Mouse (Mus musculus) hindbrain, embryonic 11.5 days (tissue): Measurements from ENCODE around the gene Ppara. TPM values are rescaled to one million over a fixed set of nuclear protein-coding genes. Genes with fewer than 3 reads are reported as not detected.

ENCODE experiments used
- ATAC-seq: fragments of 200-750 bp; cut with Nextera tagmentation; 2 replicates; pipeline ENCODE4 v1.8.0; 2017; ENCODE audit warnings: mild to moderate bottlenecking, moderate TSS enrichment, moderate library complexity; ENCODE audit not compliant: low FRiP score
- DNase-seq: peaks from one replicate; pipeline ENCODE4 v3.0.0-alpha.2; 2015; ENCODE audit warnings: low spot score
- H3K27ac ChIP-seq: fragments of 300-500 bp; sonication (generic); 2 replicates; pipeline ENCODE4 v1.5.1; 2014; ENCODE audit warnings: mild to moderate bottlenecking, low read depth, low read length
- H3K27me3 ChIP-seq: fragments of 300-500 bp; sonication (generic); 2 replicates; pipeline ENCODE4 v1.6.1; 2014; ENCODE audit warnings: mild to moderate bottlenecking, low read length, moderate library complexity, mixed read lengths; ENCODE audit not compliant: control insufficient read depth, insufficient read depth
- H3K36me3 ChIP-seq: fragments of 300-500 bp; sonication (generic); 2 replicates; pipeline ENCODE4 v1.6.1; 2014; ENCODE audit warnings: mild to moderate bottlenecking, low read length, moderate library complexity, mixed read lengths; ENCODE audit not compliant: control insufficient read depth, insufficient read depth
- H3K4me1 ChIP-seq: fragments of 300-500 bp; sonication (generic); replicated peaks from 2 replicates; pipeline ENCODE4 v1.6.1; 2014; ENCODE audit warnings: low read length, mixed read lengths; ENCODE audit not compliant: control insufficient read depth, insufficient read depth
- H3K4me2 ChIP-seq: fragments of 300-500 bp; sonication (generic); replicated peaks from 2 replicates; pipeline ENCODE4 v1.6.1; 2014; ENCODE audit warnings: mild to moderate bottlenecking, low read depth, low read length
- H3K4me3 ChIP-seq: fragments of 300-500 bp; sonication (generic); 2 replicates; pipeline ENCODE4 v1.5.1; 2014; ENCODE audit warnings: low read depth, low read length
- H3K9ac ChIP-seq: fragments of 300-500 bp; sonication (generic); 2 replicates; pipeline ENCODE4 v1.6.1; 2014; ENCODE audit warnings: low read depth, low read length
- H3K9me3 ChIP-seq: fragments of 300-500 bp; sonication (generic); 2 replicates; pipeline ENCODE4 v1.6.1; 2016; ENCODE audit warnings: low read length; ENCODE audit not compliant: control insufficient read depth
- WGBS: fragments of 180-500 bp; shearing (Covaris S2); extraction: QIAGEN DNeasy Blood & Tissue Kit; methylation state at CpG from one replicate; pipeline ENCODE4 v1.1.7; 2014; 5-methylcytosine and 5-hydroxymethylcytosine counted together
- polyA plus RNA-seq: library from polyadenylated mRNA; unstranded; fragments of >200 nt; fragmentation: Nextera tagmentation; extraction: Ambion mirVana; gene quantifications from 2 replicates; pipeline ENCODE4 v1.2.1, GENCODE M21; 2014

The Ppara gene
- polyA plus RNA-seq, 1 experiment from 2014 or later: 1.5 TPM

DNA sequence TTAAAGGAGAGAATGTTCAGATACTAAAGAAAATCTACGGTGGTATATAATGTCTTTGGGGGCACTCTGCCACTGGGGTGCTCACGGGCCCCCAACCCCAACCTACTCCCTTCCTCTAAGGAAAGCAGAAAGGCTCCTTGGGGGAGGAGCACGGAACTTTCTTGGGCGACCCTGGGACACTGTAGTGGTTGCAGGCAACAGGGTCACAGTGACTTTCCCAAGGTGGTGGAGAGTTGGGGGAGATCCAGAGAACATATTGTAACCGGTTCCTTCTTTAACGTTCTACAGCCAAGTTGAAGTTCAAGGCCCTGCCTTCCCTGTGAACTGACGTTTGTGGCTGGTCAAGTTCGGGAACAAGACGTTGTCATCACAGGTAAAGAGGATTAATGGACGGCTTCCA, 1.7 kb downstream of the Ppara start:
- 54% methylated on average over 10 of the region's 10 CpGs for WGBS
- Histone ChIP-seq H3K9ac (no peak overlapping the region), H3K9me3 (no peaks in the 10 kb centered on the region), H3K4me2 (no peak overlapping the region), H3K4me3 (no peak overlapping the region), H3K36me3 (no peaks in the 10 kb centered on the region), H3K27me3 (peaks cover 52% of the 10 kb centered on the region), H3K4me1 (peaks cover 2% of the 10 kb centered on the region; the same call in 1 of the 2 replicates), H3K27ac (no peak overlapping the region)
- no peak for ATAC-seq
- DNase-seq: no peak

- no peak for ATAC-seq
- H3K4me1 ChIP-seq: peaks cover 2% of the 10 kb centered on the region; the same call in 1 of the 2 replicates
- 83% methylated on average over 3 of the region's 3 CpGs for WGBS
These were observed 3.6 kb downstream of the Ppara start for GRCm38 (mm10) chr15:85738416-85738815.

DNA sequence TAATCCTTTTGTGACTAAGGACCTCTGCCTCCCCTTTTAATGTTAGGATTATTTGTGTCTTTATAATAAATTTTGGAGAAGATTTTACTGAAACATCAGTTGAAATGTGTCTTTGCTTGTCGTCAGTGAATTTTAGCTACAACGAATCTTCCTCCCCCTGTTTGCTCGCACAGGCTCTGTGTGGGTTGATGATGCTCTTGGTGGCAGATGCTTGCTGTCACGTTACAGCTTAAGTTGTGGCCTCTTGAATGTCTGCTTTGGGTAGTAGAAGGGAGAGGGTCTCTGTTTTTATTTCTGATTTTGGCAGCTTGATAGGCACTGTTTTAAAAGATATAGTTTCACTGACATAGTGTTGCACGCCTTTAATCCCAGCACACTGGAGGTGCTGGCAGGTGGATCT, 4.2 kb downstream of the Ppara start:
- ATAC-seq (no peak), DNase-seq (no peak)
- Histone ChIP-seq H3K4me2 (no peak overlapping the region), H3K27me3 (peaks cover 34% of the 10 kb centered on the region), H3K4me3 (no peak overlapping the region), H3K4me1 (peaks cover 2% of the 10 kb centered on the region; the same call in 1 of the 2 replicates), H3K27ac (no peak overlapping the region), H3K9me3 (no peaks in the 10 kb centered on the region), H3K36me3 (no peaks in the 10 kb centered on the region), H3K9ac (no peak overlapping the region)
- 83% methylated on average over 5 of the region's 5 CpGs for WGBS

More at GRCm38 (mm10) chr15:85738416-85738815, 3.6 kb downstream of the Ppara start:
- H3K27ac ChIP-seq: no peak overlapping the region
- H3K36me3 ChIP-seq: no peaks in the 10 kb centered on the region
- H3K27me3 ChIP-seq: peaks cover 39% of the 10 kb centered on the region
- no peak overlapping the region for H3K4me2 ChIP-seq
- H3K9ac ChIP-seq: no peak overlapping the region
- no peaks in the 10 kb centered on the region for H3K9me3 ChIP-seq
- no peak for DNase-seq
- no peak overlapping the region for H3K4me3 ChIP-seq

DNA sequence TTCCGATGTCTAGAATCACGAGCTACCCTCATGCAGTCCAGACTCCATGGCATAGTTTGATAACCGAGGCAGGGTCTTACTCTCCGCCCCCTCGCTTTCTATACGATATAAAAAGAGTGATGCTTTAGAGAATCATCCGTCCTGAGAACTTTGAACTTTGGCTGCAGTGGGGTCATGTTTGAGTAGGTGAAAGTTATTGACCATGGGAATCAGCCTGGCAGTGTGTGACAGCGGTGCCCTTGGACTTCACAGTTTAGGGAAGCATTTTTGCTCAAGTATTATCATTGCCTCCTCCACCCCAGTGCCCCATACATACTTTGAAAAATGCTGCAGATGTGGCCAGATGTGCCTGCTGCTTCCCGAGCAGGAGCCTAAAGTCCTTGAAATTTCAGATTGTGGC, 7.8 kb downstream of the Ppara start:
- ATAC-seq: no peak
- Histone ChIP-seq H3K4me2 (no peak overlapping the region), H3K27me3 (no peaks in the 10 kb centered on the region), H3K9me3 (no peaks in the 10 kb centered on the region), H3K27ac (no peak overlapping the region), H3K4me1 (no peaks in the 10 kb centered on the region), H3K9ac (no peak overlapping the region), H3K4me3 (no peak overlapping the region), H3K36me3 (no peaks in the 10 kb centered on the region)
- DNase-seq: no peak
- WGBS: 84% methylated on average over 9 of the region's 9 CpGs

DNA sequence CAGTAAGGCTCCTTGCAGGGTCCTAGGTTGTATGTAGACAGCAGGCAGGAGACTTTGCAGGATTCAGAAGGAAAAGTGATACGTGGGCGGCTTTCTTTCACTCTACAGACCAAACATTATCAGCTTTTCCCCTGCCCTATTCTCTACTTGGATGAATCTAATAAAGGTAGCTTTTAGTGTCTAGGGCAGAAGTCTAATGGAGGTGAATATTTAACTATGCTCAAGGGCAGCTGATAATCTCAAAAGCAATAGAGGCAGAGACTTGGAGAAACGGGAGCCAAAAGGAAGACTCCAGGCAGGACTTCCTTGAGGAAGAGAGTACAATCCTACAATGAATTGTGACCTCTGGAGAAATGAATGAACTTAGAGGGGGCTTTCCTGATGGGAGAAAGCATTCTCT, 9.2 kb downstream of the Ppara start:
- no peak overlapping the region for H3K9ac ChIP-seq
- H3K36me3 ChIP-seq: no peaks in the 10 kb centered on the region
- no peaks in the 10 kb centered on the region for H3K27me3 ChIP-seq
- no peaks in the 10 kb centered on the region for H3K9me3 ChIP-seq
- H3K4me2 ChIP-seq: no peak overlapping the region
- no peak for ATAC-seq
- H3K4me3 ChIP-seq: no peak overlapping the region
- WGBS: 71% methylated on average over 3 of the region's 3 CpGs
- H3K4me1 ChIP-seq: no peaks in the 10 kb centered on the region
- H3K27ac ChIP-seq: no peak overlapping the region
- DNase-seq: no peak

DNA sequence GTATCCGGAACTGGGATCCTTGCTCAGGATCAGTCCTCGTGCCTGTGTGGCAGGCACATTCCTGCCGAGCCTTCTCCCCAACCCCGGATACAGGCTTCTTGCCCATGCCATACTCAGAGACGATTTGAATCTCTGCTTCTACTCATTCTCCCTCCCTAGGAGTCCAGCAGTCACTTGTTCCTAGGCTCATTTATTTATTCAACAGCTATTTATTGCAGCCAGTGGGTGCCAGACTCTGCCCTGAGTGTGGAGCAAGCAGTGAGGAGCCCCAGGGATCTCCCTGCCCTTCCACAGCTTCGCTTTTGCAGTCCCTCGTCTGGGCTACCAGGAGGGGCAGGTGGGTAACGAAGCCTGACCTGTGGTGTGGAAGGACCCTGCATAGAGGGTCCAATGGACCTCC, 11.4 kb downstream of the Ppara start:
- DNase-seq (no peak), ATAC-seq (no peak)
- no peaks in the 10 kb centered on the region for H3K4me1 ChIP-seq
- H3K9ac ChIP-seq: no peak overlapping the region
- H3K27ac ChIP-seq: no peak overlapping the region
- H3K4me2 ChIP-seq: no peak overlapping the region
- no peaks in the 10 kb centered on the region for H3K9me3 ChIP-seq
- 79% methylated on average over 8 of the region's 8 CpGs for WGBS
- no peaks in the 10 kb centered on the region for H3K27me3 ChIP-seq
- no peaks in the 10 kb centered on the region for H3K36me3 ChIP-seq
- H3K4me3 ChIP-seq: no peak overlapping the region

- 87% methylated on average over 13 of the region's 13 CpGs for WGBS
- Histone ChIP-seq H3K27ac (no peak overlapping the region), H3K27me3 (no peaks in the 10 kb centered on the region), H3K9me3 (no peaks in the 10 kb centered on the region), H3K4me3 (no peak overlapping the region), H3K9ac (no peak overlapping the region), H3K4me2 (no peak overlapping the region), H3K4me1 (no peaks in the 10 kb centered on the region), H3K36me3 (no peaks in the 10 kb centered on the region)
- DNase-seq (no peak), ATAC-seq (no peak)
These were observed 11.9 kb downstream of the Ppara start for GRCm38 (mm10) chr15:85746671-85747070.

- 88% methylated on average over 5 of the region's 5 CpGs for WGBS
- Histone ChIP-seq H3K36me3 (no peaks in the 10 kb centered on the region), H3K27me3 (no peaks in the 10 kb centered on the region), H3K4me1 (no peaks in the 10 kb centered on the region), H3K9ac (no peak overlapping the region), H3K4me2 (no peak overlapping the region), H3K9me3 (no peaks in the 10 kb centered on the region), H3K27ac (no peak overlapping the region), H3K4me3 (no peak overlapping the region)
- ATAC-seq (no peak), DNase-seq (no peak)
These were observed 13.2 kb downstream of the Ppara start for GRCm38 (mm10) chr15:85747951-85748350.

DNA sequence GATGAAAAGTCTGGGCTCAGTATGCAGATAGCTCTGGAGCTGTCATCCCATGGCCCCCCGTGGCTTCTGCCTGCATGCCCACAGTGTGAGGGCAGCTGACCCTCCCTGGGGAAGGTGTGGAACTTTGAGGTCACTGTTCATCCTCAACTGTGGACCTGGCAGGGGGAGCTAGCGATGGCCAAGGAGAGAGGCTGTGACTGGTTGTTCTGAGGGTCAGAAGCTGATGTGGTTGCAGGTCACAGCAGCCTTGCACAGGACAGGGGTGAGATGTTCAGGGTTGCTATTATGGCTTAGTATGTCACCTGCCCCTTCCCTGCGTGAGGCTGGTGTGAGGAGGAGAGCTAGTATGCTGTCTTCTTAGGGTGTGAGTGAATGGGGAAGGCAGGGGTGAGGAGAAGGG, 13.7 kb downstream of the Ppara start:
- H3K4me3 ChIP-seq: no peak overlapping the region
- DNase-seq (no peak), ATAC-seq (no peak)
- no peaks in the 10 kb centered on the region for H3K27me3 ChIP-seq
- WGBS: 79% methylated on average over 3 of the region's 3 CpGs
- H3K4me1 ChIP-seq: no peaks in the 10 kb centered on the region
- no peak overlapping the region for H3K27ac ChIP-seq
- H3K36me3 ChIP-seq: no peaks in the 10 kb centered on the region
- no peak overlapping the region for H3K4me2 ChIP-seq
- no peaks in the 10 kb centered on the region for H3K9me3 ChIP-seq
- H3K9ac ChIP-seq: no peak overlapping the region
